Mouse (Mus musculus) spleen, postnatal 10 days (tissue): ENCODE results near the gene Hormad1.

Source experiments
- DNase-seq, 2 experiments: peaks; one replicate each; pipeline ENCODE4 v3.0.0; 2021 to 2022; ENCODE audit warnings: low spot score in 2 of 2

The Hormad1 gene

GRCm38 (mm10) chr3:95635636-95636035 lies 76.2 kb downstream of the Hormad1 start:
- DNase-seq: no peak

GRCm38 (mm10) chr3:95636072-95636471 lies 76.6 kb downstream of the Hormad1 start:
- no peak for DNase-seq
